Mouse (Mus musculus): Measurements from ENCODE around the gene Folh1. TPM values are rescaled to one million over a fixed set of nuclear protein-coding genes. Genes with fewer than 3 reads are reported as not detected.

Folh1 gene
- polyA plus RNA-seq, 1 experiment from 2014 or later = not detected

DNA sequence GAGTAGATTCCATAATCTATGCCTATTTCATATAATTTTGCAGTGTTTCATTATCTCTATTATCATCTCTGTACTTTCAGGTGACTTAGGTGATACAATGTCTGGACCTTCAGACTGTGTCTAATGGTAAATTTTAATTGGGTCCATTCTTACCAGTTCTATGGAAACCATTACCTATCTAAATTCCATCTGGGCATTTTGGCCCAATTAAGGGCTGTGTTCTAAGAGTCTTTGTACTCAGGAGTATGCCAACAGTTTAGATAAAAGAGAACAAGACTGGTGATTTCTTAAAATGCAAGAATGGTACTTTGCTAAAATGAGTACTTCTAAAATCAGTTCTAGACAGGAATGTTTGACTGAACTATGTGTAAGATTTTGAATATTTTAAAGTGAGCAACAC, 87.7 kb downstream of the Folh1 start, which contains the start of gene Olfr292:
Gene Olfr292, plus strand, starts transcription at position 301 of the 400 bp plus-strand sequence.
- DNase-seq (ENCODE audit: low spot score) = no peak
- Histone ChIP-seq H3K27ac (replicated peaks; ENCODE audit: low read depth, low read length) (no peak within 1 kb of the TSS), H3K4me1 (ENCODE audit: control insufficient read depth, insufficient read depth, low read length) (no peaks in the 10 kb centered on the region), H3K27me3 (ENCODE audit: control insufficient read depth, insufficient read depth, low read length) (no peaks in the 10 kb centered on the region), H3K4me2 (ENCODE audit: low read depth, severe bottlenecking) (no peak within 1 kb of the TSS), H3K9ac (ENCODE audit: low read length) (no peak within 1 kb of the TSS), H3K4me3 (ENCODE audit: low read depth, low read length) (no peak within 1 kb of the TSS), H3K36me3 (ENCODE audit: control insufficient read depth, insufficient read depth, low read length) (no peaks in the 10 kb centered on the region), H3K9me3 (ENCODE audit: control insufficient read depth, low read length) (no peaks in the 10 kb centered on the region)
- no peak for ATAC-seq (ENCODE audit: insufficient number of reproducible peaks, low FRiP score, low TSS enrichment, low read depth)

Other genes with a start within 250 kb of the Folh1 start
- not detected in 2 replicates for gene Olfr295, start 192.1 kb downstream of the Folh1 start, polyA plus RNA-seq (2014; fragmentation: Nextera tagmentation; extraction: Ambion mirVana)
- gene Olfr294, start 159.3 kb downstream of the Folh1 start, polyA plus RNA-seq (2014; fragmentation: Nextera tagmentation; extraction: Ambion mirVana) = not detected in 2 replicates
- not detected in 2 replicates for gene Olfr293, start 126.9 kb downstream of the Folh1 start, polyA plus RNA-seq (2014; fragmentation: Nextera tagmentation; extraction: Ambion mirVana)
- gene Olfr292, start 87.6 kb downstream of the Folh1 start, polyA plus RNA-seq (2014; fragmentation: Nextera tagmentation; extraction: Ambion mirVana) = not detected in 2 replicates
- gene Vmn2r77, start 19.1 kb upstream of the Folh1 start, polyA plus RNA-seq (2014; fragmentation: Nextera tagmentation; extraction: Ambion mirVana) = not detected in 2 replicates
- not detected in 2 replicates for gene Vmn2r78, start 139.2 kb upstream of the Folh1 start, polyA plus RNA-seq (2014; fragmentation: Nextera tagmentation; extraction: Ambion mirVana)
- gene Vmn2r79, start 220.2 kb upstream of the Folh1 start, polyA plus RNA-seq (2014; fragmentation: Nextera tagmentation; extraction: Ambion mirVana) = not detected in 2 replicates